Mouse (Mus musculus): ENCODE data around the gene Rpl36. TPM values are rescaled to one million over a fixed set of nuclear protein-coding genes. Genes with fewer than 3 reads are reported as not detected.
"Not testable (repeated sequence)": the region's sequence is repeated elsewhere in the genome, so short reads cannot be mapped to it uniquely, and the experiment has no call there.

Rpl36 gene
- polyA plus RNA-seq, 1 experiment from 2014 or later: 1,404 TPM

GRCm38 (mm10) chr17:56609452-56610171 is 3.6 kb upstream of the Rpl36 start, which contains the start of gene 2410015M20Rik:
Gene 2410015M20Rik (minus strand): TSS chr17:56609771.
- H3K27ac ChIP-seq: peak within 1 kb of the TSS; percentile 87
- no peaks in the 10 kb centered on the region for H3K9me3 ChIP-seq (replicated peaks)
- ATAC-seq (ENCODE audit: low read depth): peak; percentile 81
- peak within 1 kb of the TSS; percentile 86 for H3K4me2 ChIP-seq
- under 1% methylated on average over 44 of the region's 44 CpGs for WGBS (ENCODE audit: insufficient replicate concordance)
- H3K9ac ChIP-seq: peak within 1 kb of the TSS; percentile 86
- H3K4me1 ChIP-seq (replicated peaks): peaks cover 59% of the 10 kb centered on the region
- peak; percentile 91 for DNase-seq
- peak within 1 kb of the TSS; percentile 73 for H3K4me3 ChIP-seq (replicated peaks)
- H3K27me3 ChIP-seq: no peaks in the 10 kb centered on the region
- peaks cover 42% of the 10 kb centered on the region for H3K36me3 ChIP-seq

DNA sequence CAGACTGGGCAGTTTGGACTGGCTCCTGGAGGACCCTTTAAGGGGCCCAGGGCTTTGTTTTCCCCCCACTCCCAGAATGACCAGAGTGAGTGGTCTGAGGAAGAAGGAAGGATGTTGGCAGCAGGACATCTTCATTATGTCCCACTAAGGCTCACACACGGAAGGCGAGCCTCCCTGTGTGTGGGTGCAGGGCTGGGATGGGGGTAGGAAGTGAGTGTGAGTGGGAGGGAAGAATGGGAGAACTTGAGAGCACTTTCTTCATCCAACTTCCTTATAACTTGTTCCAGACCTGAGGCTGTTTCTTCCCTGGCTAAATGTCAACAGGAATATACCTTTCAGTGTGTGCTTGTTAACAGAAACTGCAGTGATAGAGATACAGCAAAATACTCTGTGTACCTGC is 1.9 kb upstream of the Rpl36 start:
- peak overlapping the region; percentile 86 for H3K4me2 ChIP-seq

GRCm38 (mm10) chr17:56611861-56612564 is 1.2 kb upstream of the Rpl36 start:
- Histone ChIP-seq H3K4me3 (replicated peaks) (peak overlapping the region; percentile 43), H3K9ac (peak overlapping the region; percentile 57), H3K4me1 (replicated peaks) (peaks cover 81% of the 10 kb centered on the region), H3K27ac (peak overlapping the region; percentile 87), H3K27me3 (no peaks in the 10 kb centered on the region), H3K36me3 (peaks cover 42% of the 10 kb centered on the region), H3K9me3 (replicated peaks) (no peaks in the 10 kb centered on the region), H3K4me2 (peak overlapping the region; percentile 86)
- DNase-seq: peak; percentile 85
- peak; percentile 29 for ATAC-seq (ENCODE audit: low read depth)
- 8% methylated on average over 14 of the region's 14 CpGs for WGBS (ENCODE audit: insufficient replicate concordance)

More for the DNA sequence above, 1.9 kb upstream of the Rpl36 start:
- WGBS (ENCODE audit: insufficient replicate concordance): 61% methylated on average over 2 of the region's 2 CpGs
- ATAC-seq (ENCODE audit: low read depth) (no peak), DNase-seq (no peak)
- Histone ChIP-seq H3K27ac (peak overlapping the region; percentile 87), H3K36me3 (peaks cover 42% of the 10 kb centered on the region), H3K4me1 (replicated peaks) (peaks cover 75% of the 10 kb centered on the region), H3K9ac (peak overlapping the region; percentile 1; the same call in 1 of the 2 replicates), H3K4me3 (replicated peaks) (peak overlapping the region; percentile 43; the same call in 1 of the 2 replicates), H3K9me3 (replicated peaks) (no peaks in the 10 kb centered on the region), H3K27me3 (no peaks in the 10 kb centered on the region)

DNA sequence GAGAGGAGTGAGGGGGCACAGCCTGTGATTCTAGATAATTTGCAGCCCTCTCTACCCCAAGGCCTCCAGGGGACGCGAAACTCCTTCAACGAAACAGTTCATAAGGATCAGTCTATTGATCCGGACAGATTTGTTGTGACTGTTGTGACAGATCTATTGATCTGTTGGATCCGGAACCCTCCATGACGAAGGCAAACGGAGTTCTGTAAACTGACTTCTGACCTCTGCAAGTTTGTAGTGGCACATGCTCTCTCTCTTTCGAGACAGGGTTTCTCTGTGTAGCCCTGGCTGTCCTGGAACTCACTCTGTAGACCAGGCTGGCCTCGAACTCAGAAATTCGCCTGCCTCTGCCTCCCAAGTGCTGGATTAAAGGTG is 664 bp upstream of the Rpl36 start:
- Histone ChIP-seq H3K4me2 (peak overlapping the region; percentile 86), H3K4me3 (replicated peaks) (peak overlapping the region; percentile 43), H3K4me1 (replicated peaks) (peaks cover 78% of the 10 kb centered on the region), H3K36me3 (peaks cover 42% of the 10 kb centered on the region), H3K9ac (peak overlapping the region; percentile 57), H3K27ac (peak overlapping the region; percentile 87)
- not testable (repeated sequence) for H3K9me3 ChIP-seq (replicated peaks); ATAC-seq (ENCODE audit: low read depth); H3K27me3 ChIP-seq; DNase-seq
- WGBS (ENCODE audit: insufficient replicate concordance): 56% methylated on average over 10 of the region's 10 CpGs

- under 1% methylated on average over 25 of the region's 26 CpGs for WGBS (ENCODE audit: insufficient replicate concordance)
- ATAC-seq (ENCODE audit: low read depth); H3K27me3 ChIP-seq; H3K9me3 ChIP-seq (replicated peaks): not testable (repeated sequence)
- peaks cover 65% of the 10 kb centered on the region for H3K4me1 ChIP-seq (replicated peaks)
- peak; percentile 35 for DNase-seq
- peak overlapping the region; percentile 89 for H3K9ac ChIP-seq
- H3K27ac ChIP-seq: peak overlapping the region; percentile 76
- peaks cover 50% of the 10 kb centered on the region for H3K36me3 ChIP-seq
- H3K4me2 ChIP-seq: peak overlapping the region; percentile 93
- peak overlapping the region; percentile 77 for H3K4me3 ChIP-seq (replicated peaks)
Measured at GRCm38 (mm10) chr17:56613893-56614292, 677 bp downstream of the Rpl36 start.

DNA sequence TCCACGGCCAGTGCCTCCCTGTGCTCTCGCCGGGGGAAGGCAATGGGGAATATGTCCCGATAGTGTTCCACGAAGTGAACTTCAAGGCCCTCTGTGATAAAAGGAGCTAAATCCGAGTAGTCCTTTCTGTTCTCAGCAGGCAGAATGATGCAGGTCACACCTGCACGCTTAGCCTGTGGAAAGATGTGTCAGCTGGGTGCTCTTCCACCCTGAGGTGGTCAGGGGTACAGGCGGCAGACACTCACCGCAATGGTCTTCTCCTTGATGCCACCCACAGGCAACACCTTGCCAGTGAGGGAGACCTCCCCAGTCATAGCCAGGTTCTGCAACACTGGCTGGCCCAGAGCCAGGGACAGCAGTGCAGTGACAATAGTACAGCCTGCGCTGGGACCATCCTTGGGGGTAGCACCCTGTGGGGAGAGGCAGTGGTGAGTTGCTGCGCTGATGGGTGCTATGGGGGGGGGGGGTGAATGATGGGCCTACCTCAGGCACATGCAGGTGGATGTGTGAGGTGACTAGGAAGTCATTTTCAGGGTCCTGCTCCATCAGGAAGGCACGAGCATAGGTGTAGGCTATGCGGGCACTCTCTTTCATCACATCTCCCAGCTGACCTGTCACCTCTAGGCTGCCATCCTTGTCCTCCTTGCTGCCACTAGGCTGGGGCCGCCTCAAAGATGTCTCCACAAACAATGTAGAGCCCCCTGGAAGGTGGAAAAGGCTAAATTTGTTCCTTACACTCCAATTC is 1.3 kb downstream of the Rpl36 start:
- peaks cover 62% of the 10 kb centered on the region for H3K4me1 ChIP-seq (replicated peaks)
- peak overlapping the region; percentile 76 for H3K27ac ChIP-seq
- ATAC-seq (ENCODE audit: low read depth) (no peak), DNase-seq (no peak)
- H3K9ac ChIP-seq: peak overlapping the region; percentile 89
- no peaks in the 10 kb centered on the region for H3K9me3 ChIP-seq (replicated peaks)
- H3K4me2 ChIP-seq: peak overlapping the region; percentile 93
- peaks cover 57% of the 10 kb centered on the region for H3K36me3 ChIP-seq
- H3K4me3 ChIP-seq (replicated peaks): peak overlapping the region; percentile 77
- no peaks in the 10 kb centered on the region for H3K27me3 ChIP-seq
- 16% methylated on average over 14 of the region's 14 CpGs for WGBS (ENCODE audit: insufficient replicate concordance)

DNA sequence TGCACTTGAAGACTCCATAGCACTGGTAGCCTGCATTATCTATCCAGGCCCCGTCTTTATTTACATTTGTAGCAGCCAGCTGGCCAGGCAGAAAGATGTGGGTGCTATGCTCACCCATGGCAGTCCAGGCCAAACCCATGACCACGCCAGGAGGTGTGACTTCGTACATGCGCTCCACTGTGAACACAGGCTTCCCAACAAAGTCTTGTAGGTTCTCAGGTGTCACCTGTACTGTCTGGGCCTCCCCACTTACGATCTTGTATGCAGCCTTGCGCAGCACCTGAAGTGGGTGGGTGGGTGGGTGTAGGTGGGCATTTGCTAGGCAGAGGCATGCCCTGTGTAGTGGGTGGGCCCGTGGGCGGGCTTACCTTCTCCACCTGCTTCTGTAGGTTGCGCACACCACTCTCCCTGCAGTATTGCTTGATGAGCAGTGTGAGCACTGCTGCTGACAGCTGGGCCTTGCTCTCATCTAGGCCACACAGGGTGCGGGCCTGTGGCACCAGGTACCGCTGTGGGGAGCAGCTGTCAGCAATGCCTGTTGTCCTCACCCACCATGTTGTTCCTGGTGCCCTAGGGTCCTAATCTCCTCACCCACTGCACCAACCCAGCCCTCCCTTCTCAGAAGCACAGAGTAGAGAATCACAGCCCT is 2.0 kb downstream of the Rpl36 start:
- H3K27me3 ChIP-seq: no peaks in the 10 kb centered on the region
- H3K36me3 ChIP-seq: peaks cover 64% of the 10 kb centered on the region
- peak overlapping the region; percentile 93 for H3K4me2 ChIP-seq
- H3K9ac ChIP-seq: peak overlapping the region; percentile 89
- WGBS (ENCODE audit: insufficient replicate concordance): 69% methylated on average over 11 of the region's 11 CpGs
- H3K4me3 ChIP-seq (replicated peaks): peak overlapping the region; percentile 77
- no peak overlapping the region for H3K27ac ChIP-seq
- ATAC-seq (ENCODE audit: low read depth) (no peak), DNase-seq (no peak)
- no peaks in the 10 kb centered on the region for H3K9me3 ChIP-seq (replicated peaks)
- H3K4me1 ChIP-seq (replicated peaks): peaks cover 60% of the 10 kb centered on the region

DNA sequence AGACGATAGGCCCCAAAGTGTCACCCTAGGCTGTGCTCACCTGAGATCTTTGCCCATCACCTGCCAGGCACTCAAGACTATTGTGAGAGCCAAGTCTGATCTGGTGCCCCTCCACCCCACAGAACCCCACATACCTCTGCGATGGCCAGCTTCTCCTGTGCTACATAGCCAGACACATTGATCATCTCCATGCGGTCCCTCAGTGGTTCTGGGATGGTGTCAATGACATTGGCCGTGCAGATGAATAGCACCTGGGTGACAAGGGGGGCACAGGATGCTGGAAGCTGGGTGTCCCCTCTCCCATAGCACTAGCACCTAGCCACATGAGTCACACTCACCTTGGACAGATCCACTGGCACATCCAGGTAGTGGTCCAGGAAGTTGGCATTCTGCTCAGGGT is 2.6 kb downstream of the Rpl36 start:
- Histone ChIP-seq H3K4me2 (no peak overlapping the region), H3K4me1 (replicated peaks) (peaks cover 55% of the 10 kb centered on the region), H3K9ac (0 out of 2 replicates have a peak overlapping the region, but pooled peaks have one; percentile 89), H3K27me3 (no peaks in the 10 kb centered on the region), H3K4me3 (replicated peaks) (peak overlapping the region; percentile 77), H3K9me3 (replicated peaks) (no peaks in the 10 kb centered on the region), H3K36me3 (peaks cover 69% of the 10 kb centered on the region), H3K27ac (no peak overlapping the region)
- WGBS (ENCODE audit: insufficient replicate concordance): 79% methylated on average over 4 of the region's 4 CpGs
- no peak for ATAC-seq (ENCODE audit: low read depth)
- DNase-seq: no peak

- DNase-seq (no peak), ATAC-seq (ENCODE audit: low read depth) (no peak)
- Histone ChIP-seq H3K4me2 (no peak overlapping the region), H3K4me3 (replicated peaks) (no peak overlapping the region), H3K27me3 (no peaks in the 10 kb centered on the region), H3K9ac (no peak overlapping the region), H3K27ac (no peak overlapping the region; the same call in 1 of the 2 replicates), H3K9me3 (replicated peaks) (no peaks in the 10 kb centered on the region), H3K36me3 (peaks cover 78% of the 10 kb centered on the region), H3K4me1 (replicated peaks) (peaks cover 46% of the 10 kb centered on the region)
- WGBS (ENCODE audit: insufficient replicate concordance): 74% methylated on average over 3 of the region's 3 CpGs
Measured at GRCm38 (mm10) chr17:56616725-56617124, 3.5 kb downstream of the Rpl36 start.

GRCm38 (mm10) chr17:56617628-56618027 is 4.4 kb downstream of the Rpl36 start:
- Histone ChIP-seq H3K27ac (no peak overlapping the region), H3K9me3 (replicated peaks) (no peaks in the 10 kb centered on the region), H3K4me1 (replicated peaks) (peaks cover 37% of the 10 kb centered on the region), H3K27me3 (no peaks in the 10 kb centered on the region), H3K9ac (no peak overlapping the region), H3K4me3 (replicated peaks) (no peak overlapping the region), H3K4me2 (no peak overlapping the region), H3K36me3 (peaks cover 87% of the 10 kb centered on the region)
- ATAC-seq (ENCODE audit: low read depth) (no peak), DNase-seq (no peak)
- 86% methylated on average over 8 of the region's 8 CpGs for WGBS (ENCODE audit: insufficient replicate concordance)
